Mouse (Mus musculus): ENCODE data around the gene Sox9. TPM values are rescaled to one million over a fixed set of nuclear protein-coding genes. Genes with fewer than 3 reads are reported as not detected.
A peak's percentile ranks its signal among the peaks of the same experiment; 100 is the strongest.

The Sox9 gene
- polyA plus RNA-seq, 1 experiment from 2014 or later = 0.84 TPM

GRCm38 (mm10) chr11:112781035-112781911 lies 751 bp upstream of the Sox9 start:
- no peak overlapping the region for H3K27ac ChIP-seq (replicated peaks)
- ATAC-seq (ENCODE audit: insufficient read depth) = no peak

DNA sequence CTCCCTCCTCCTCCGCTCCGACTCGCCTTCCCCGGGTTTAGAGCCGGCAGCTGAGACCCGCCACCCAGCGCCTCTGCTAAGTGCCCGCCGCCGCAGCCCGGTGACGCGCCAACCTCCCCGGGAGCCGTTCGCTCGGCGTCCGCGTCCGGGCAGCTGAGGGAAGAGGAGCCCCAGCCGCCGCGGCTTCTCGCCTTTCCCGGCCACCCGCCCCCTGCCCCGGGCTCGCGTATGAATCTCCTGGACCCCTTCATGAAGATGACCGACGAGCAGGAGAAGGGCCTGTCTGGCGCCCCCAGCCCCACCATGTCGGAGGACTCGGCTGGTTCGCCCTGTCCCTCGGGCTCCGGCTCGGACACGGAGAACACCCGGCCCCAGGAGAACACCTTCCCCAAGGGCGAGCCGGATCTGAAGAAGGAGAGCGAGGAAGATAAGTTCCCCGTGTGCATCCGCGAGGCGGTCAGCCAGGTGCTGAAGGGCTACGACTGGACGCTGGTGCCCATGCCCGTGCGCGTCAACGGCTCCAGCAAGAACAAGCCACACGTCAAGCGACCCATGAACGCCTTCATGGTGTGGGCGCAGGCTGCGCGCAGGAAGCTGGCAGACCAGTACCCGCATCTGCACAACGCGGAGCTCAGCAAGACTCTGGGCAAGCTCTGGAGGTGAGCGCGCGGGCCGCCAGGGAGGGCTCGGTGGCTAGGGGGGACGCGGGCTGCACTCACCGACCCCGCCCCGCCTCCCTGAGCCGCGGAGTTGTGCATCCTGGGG lies 515 bp downstream of the Sox9 start:
- H3K27me3 ChIP-seq = peaks cover 88% of the 10 kb centered on the region
- no peaks in the 10 kb centered on the region for H3K9me3 ChIP-seq (replicated peaks)
- no peak overlapping the region for H3K9ac ChIP-seq
- H3K4me2 ChIP-seq = peak overlapping the region; percentile 59
- H3K4me1 ChIP-seq (replicated peaks) = no peaks in the 10 kb centered on the region; the same call in 1 of the 2 replicates
- H3K4me3 ChIP-seq (replicated peaks) = peak overlapping the region; percentile 45
- H3K27ac ChIP-seq (replicated peaks) = no peak overlapping the region
- no peaks in the 10 kb centered on the region for H3K36me3 ChIP-seq (replicated peaks)
- WGBS (ENCODE audit: insufficient replicate concordance) = under 1% methylated on average over 75 of the region's 75 CpGs
- no peak for ATAC-seq (ENCODE audit: insufficient read depth)

More at GRCm38 (mm10) chr11:112781035-112781911, 751 bp upstream of the Sox9 start:
- Histone ChIP-seq H3K4me1 (replicated peaks) (no peaks in the 10 kb centered on the region; the same call in 1 of the 2 replicates), H3K27me3 (peaks cover 94% of the 10 kb centered on the region), H3K9ac (no peak overlapping the region), H3K9me3 (replicated peaks) (no peaks in the 10 kb centered on the region), H3K36me3 (replicated peaks) (no peaks in the 10 kb centered on the region), H3K4me3 (replicated peaks) (peak overlapping the region; percentile 45), H3K4me2 (peak overlapping the region; percentile 59)
- WGBS (ENCODE audit: insufficient replicate concordance) = 1% methylated on average over 49 of the region's 49 CpGs

DNA sequence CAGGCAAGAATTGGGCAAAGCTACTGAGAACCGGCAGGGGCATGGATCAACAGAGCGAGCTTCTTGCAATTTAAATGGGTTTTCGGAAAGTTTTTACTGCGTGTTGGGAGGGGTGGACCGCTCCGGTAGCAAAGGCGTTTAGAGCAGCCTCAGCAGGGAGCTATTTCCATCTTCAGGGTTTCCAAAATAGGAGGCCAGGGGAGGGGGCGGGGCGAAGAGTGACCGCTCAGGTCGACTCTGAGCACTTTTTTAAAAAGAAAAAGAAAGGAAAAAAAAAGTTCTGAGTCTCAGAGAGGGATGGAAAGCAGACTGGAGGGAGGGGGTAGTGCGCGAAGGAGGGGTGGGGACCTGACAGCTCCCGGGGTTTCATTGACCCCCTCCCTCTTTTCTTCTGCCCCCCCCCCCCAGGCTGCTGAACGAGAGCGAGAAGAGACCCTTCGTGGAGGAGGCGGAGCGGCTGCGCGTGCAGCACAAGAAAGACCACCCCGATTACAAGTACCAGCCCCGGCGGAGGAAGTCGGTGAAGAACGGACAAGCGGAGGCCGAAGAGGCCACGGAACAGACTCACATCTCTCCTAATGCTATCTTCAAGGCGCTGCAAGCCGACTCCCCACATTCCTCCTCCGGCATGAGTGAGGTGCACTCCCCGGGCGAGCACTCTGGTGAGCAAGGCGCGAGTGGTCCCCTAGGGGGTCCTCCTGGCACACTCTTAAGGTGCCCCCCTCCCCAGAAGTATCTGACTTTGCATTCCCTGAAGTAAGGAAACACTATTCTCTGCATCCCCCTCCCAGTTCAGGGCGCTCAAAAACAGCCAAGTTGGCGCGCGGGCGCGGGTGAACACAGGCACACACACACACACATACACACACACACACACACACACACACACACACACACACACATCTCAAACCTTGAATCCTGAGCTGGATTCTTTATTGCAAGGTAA lies 1.6 kb downstream of the Sox9 start:
- Histone ChIP-seq H3K4me1 (replicated peaks) (no peaks in the 10 kb centered on the region; the same call in 1 of the 2 replicates), H3K4me2 (peak overlapping the region; percentile 59), H3K27ac (replicated peaks) (no peak overlapping the region), H3K4me3 (replicated peaks) (peak overlapping the region; percentile 45), H3K9me3 (replicated peaks) (no peaks in the 10 kb centered on the region), H3K9ac (no peak overlapping the region), H3K27me3 (peaks cover 88% of the 10 kb centered on the region), H3K36me3 (replicated peaks) (no peaks in the 10 kb centered on the region)
- 1% methylated on average over 42 of the region's 42 CpGs for WGBS (ENCODE audit: insufficient replicate concordance)
- no peak for ATAC-seq (ENCODE audit: insufficient read depth)

DNA sequence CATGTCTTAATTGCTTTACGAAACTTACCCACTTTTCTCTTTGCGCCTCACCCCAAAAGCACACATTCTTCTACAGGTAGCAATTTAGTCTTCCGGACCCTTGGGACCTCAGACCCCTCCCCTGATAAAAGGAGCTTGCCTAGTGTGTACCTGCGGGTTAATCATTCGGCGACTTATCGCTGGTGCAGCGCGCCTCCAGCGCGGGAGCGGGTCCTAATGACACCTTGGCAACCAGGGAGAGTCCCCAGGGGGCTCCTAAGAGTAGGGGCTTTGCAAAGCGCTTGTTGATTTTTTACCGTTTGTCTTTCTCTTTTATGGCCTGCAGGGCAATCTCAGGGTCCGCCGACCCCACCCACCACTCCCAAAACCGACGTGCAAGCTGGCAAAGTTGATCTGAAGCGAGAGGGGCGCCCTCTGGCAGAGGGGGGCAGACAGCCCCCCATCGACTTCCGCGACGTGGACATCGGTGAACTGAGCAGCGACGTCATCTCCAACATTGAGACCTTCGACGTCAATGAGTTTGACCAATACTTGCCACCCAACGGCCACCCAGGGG lies 2.4 kb downstream of the Sox9 start:
- H3K9me3 ChIP-seq (replicated peaks) = no peaks in the 10 kb centered on the region
- 2% methylated on average over 30 of the region's 30 CpGs for WGBS (ENCODE audit: insufficient replicate concordance)
- H3K27ac ChIP-seq (replicated peaks) = no peak overlapping the region
- H3K4me2 ChIP-seq = peak overlapping the region; percentile 59
- peak overlapping the region; percentile 8; the same call in 1 of the 2 replicates for H3K4me3 ChIP-seq (replicated peaks)
- H3K9ac ChIP-seq = no peak overlapping the region
- H3K4me1 ChIP-seq (replicated peaks) = no peaks in the 10 kb centered on the region; the same call in 1 of the 2 replicates
- peaks cover 81% of the 10 kb centered on the region for H3K27me3 ChIP-seq
- no peaks in the 10 kb centered on the region for H3K36me3 ChIP-seq (replicated peaks)
- no peak for ATAC-seq (ENCODE audit: insufficient read depth)

DNA sequence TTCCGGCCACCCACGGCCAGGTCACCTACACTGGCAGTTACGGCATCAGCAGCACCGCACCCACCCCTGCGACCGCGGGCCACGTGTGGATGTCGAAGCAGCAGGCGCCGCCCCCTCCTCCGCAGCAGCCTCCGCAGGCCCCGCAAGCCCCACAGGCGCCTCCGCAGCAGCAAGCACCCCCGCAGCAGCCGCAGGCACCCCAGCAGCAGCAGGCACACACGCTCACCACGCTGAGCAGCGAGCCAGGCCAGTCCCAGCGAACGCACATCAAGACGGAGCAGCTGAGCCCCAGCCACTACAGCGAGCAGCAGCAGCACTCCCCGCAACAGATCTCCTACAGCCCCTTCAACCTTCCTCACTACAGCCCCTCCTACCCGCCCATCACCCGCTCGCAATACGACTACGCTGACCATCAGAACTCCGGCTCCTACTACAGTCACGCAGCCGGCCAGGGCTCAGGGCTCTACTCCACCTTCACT lies 2.9 kb downstream of the Sox9 start:
- ATAC-seq (ENCODE audit: insufficient read depth) = no peak
- H3K27me3 ChIP-seq = peaks cover 76% of the 10 kb centered on the region
- H3K4me1 ChIP-seq (replicated peaks) = no peaks in the 10 kb centered on the region; the same call in 1 of the 2 replicates
- H3K27ac ChIP-seq (replicated peaks) = no peak overlapping the region
- H3K4me2 ChIP-seq = peak overlapping the region; percentile 59
- H3K9ac ChIP-seq = no peak overlapping the region
- H3K9me3 ChIP-seq (replicated peaks) = no peaks in the 10 kb centered on the region
- no peaks in the 10 kb centered on the region for H3K36me3 ChIP-seq (replicated peaks)
- peak overlapping the region; percentile 8; the same call in 1 of the 2 replicates for H3K4me3 ChIP-seq (replicated peaks)
- 3% methylated on average over 34 of the region's 34 CpGs for WGBS (ENCODE audit: insufficient replicate concordance)

- Histone ChIP-seq H3K36me3 (replicated peaks) (no peaks in the 10 kb centered on the region), H3K27me3 (peaks cover 70% of the 10 kb centered on the region), H3K4me2 (no peak overlapping the region; the same call in 1 of the 2 replicates), H3K9ac (no peak overlapping the region), H3K9me3 (replicated peaks) (no peaks in the 10 kb centered on the region), H3K4me3 (replicated peaks) (no peak overlapping the region), H3K4me1 (replicated peaks) (no peaks in the 10 kb centered on the region; the same call in 1 of the 2 replicates), H3K27ac (replicated peaks) (no peak overlapping the region)
- ATAC-seq (ENCODE audit: insufficient read depth) = no peak
- 14% methylated on average over 8 of the region's 8 CpGs for WGBS (ENCODE audit: insufficient replicate concordance)
Measured at GRCm38 (mm10) chr11:112785581-112785980, 3.6 kb downstream of the Sox9 start.

DNA sequence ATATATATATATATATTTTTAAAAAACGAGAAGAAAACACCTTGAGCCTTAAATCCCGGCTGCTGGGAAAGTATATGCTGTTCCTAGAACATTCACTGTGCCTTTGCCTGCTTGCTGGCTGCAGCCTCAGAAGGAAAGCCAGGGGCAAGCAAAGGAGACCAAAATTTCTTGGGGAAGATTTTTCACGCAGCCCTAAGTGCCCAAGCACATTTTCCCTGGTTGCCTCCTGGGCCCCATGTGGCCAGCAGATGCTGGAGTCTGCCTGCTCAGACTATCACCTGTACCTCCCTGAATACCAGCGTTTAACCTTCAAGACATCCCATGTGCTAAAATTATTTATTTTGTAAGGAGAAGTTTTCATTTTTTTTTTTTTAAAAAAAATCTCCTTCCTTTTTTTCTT lies 4.4 kb downstream of the Sox9 start:
- WGBS (ENCODE audit: insufficient replicate concordance) = 37% methylated on average over 4 of the region's 4 CpGs
- H3K36me3 ChIP-seq (replicated peaks) = no peaks in the 10 kb centered on the region
- H3K9ac ChIP-seq = no peak overlapping the region
- H3K27me3 ChIP-seq = peaks cover 62% of the 10 kb centered on the region
- H3K4me2 ChIP-seq = no peak overlapping the region
- no peak overlapping the region for H3K27ac ChIP-seq (replicated peaks)
- no peaks in the 10 kb centered on the region; the same call in 1 of the 2 replicates for H3K4me1 ChIP-seq (replicated peaks)
- no peak for ATAC-seq (ENCODE audit: insufficient read depth)
- H3K4me3 ChIP-seq (replicated peaks) = no peak overlapping the region
- H3K9me3 ChIP-seq (replicated peaks) = no peaks in the 10 kb centered on the region

- ATAC-seq (ENCODE audit: insufficient read depth) = no peak
- H3K4me2 ChIP-seq = no peak overlapping the region
- no peak overlapping the region for H3K27ac ChIP-seq (replicated peaks)
- no peaks in the 10 kb centered on the region; the same call in 1 of the 2 replicates for H3K4me1 ChIP-seq (replicated peaks)
- no peak overlapping the region for H3K4me3 ChIP-seq (replicated peaks)
- H3K9me3 ChIP-seq (replicated peaks) = no peaks in the 10 kb centered on the region
- no peak overlapping the region for H3K9ac ChIP-seq
- H3K27me3 ChIP-seq = peaks cover 43% of the 10 kb centered on the region
- 8% methylated on average over 13 of the region's 13 CpGs for WGBS (ENCODE audit: insufficient replicate concordance)
- H3K36me3 ChIP-seq (replicated peaks) = no peaks in the 10 kb centered on the region
Measured at GRCm38 (mm10) chr11:112788296-112788695, 6.3 kb downstream of the Sox9 start.

DNA sequence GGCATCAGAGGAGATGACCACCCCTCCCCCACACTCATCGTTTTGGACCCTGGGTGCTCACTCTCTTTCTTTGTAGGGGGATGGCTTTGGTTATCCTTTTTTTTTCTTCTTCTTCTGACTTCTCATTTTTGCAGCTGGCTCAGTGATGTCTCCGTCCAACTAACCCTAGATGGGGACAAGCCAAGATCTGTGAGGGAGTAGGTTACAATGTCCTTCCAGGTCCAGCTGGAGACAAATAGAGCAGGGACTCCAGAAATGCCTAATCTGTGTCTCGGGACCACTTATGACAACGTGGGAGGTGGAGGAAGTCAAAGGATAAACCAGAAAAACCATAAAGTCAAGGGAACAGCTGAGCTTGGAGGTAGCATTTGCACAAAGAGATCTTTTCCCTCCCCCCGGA lies 14.4 kb downstream of the Sox9 start:
- 55% methylated on average over 5 of the region's 5 CpGs for WGBS (ENCODE audit: insufficient replicate concordance)
- no peak overlapping the region for H3K4me3 ChIP-seq (replicated peaks)
- no peaks in the 10 kb centered on the region for H3K4me1 ChIP-seq (replicated peaks)
- H3K36me3 ChIP-seq (replicated peaks) = no peaks in the 10 kb centered on the region
- no peak for ATAC-seq (ENCODE audit: insufficient read depth)
- no peak overlapping the region for H3K27ac ChIP-seq (replicated peaks)
- H3K27me3 ChIP-seq = no peaks in the 10 kb centered on the region
- H3K9ac ChIP-seq = no peak overlapping the region
- H3K4me2 ChIP-seq = no peak overlapping the region
- H3K9me3 ChIP-seq (replicated peaks) = no peaks in the 10 kb centered on the region

DNA sequence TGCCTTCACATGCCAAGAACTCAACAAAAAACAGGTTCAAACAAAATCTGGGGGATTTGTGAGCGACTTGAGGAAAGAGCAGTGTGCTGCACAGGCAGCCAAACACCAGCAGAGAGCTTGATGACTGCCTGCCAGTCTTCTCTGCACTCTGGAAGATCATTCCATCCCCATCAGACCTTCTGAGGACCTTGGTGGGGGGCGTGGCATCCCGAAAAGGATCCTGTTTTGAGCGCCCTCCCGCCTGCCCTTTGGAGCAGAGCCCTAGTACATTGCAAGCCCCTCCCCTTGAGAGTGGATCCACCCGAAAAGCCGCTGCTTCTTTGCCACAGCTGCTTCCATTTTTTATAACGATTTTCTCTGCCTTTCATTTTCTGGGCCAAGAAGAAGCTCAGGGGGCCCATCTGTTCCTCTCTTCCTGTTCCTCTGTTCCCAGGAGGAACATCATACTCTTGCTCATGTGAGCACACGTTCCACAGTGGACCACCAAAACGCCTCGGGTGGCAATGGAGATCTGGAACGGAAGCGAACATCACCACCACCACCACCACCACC lies 16.9 kb downstream of the Sox9 start:
- ATAC-seq (ENCODE audit: insufficient read depth) = no peak
- no peak overlapping the region for H3K27ac ChIP-seq (replicated peaks)

More for the DNA sequence above, 16.9 kb downstream of the Sox9 start:
- H3K4me2 ChIP-seq = no peak overlapping the region
- no peaks in the 10 kb centered on the region for H3K27me3 ChIP-seq
- H3K4me3 ChIP-seq (replicated peaks) = no peak overlapping the region
- H3K9ac ChIP-seq = no peak overlapping the region
- no peaks in the 10 kb centered on the region for H3K4me1 ChIP-seq (replicated peaks)
- no peaks in the 10 kb centered on the region for H3K9me3 ChIP-seq (replicated peaks)
- WGBS (ENCODE audit: insufficient replicate concordance) = 45% methylated on average over 13 of the region's 13 CpGs
- no peaks in the 10 kb centered on the region for H3K36me3 ChIP-seq (replicated peaks)

Data from liver, embryonic 15.5 days (tissue).